Comparison of ENCODE assay signal across 18 mouse cellular contexts in genomic region chr3:16846785-16847520, GRCm38 (mm10).
DNase-seq lines count a peak whose midpoint lies in the region; ATAC-seq lines count a peak whose summit lies in the region.
"Had no signal": no experiment of that assay in that cellular context is flagged by ENCODE, and none has a peak within 500 bp of the region (broad histone marks: within the 10 kb centered on the region; RNA-seq: fewer than 3 reads in every experiment).

No protein-coding gene starts in this region.

- H3K9me3 ChIP-seq in liver, embryonic 12.5 days (replicated peaks), result no peaks in the 10 kb centered on the region
- H3K9me3 ChIP-seq in hindbrain, embryonic 15.5 days, result no peaks in the 10 kb centered on the region
- no peaks in the 10 kb centered on the region for H3K9me3 ChIP-seq in midbrain, embryonic 15.5 days
- H3K9me3 ChIP-seq: limb, embryonic 12.5 days; lung, embryonic 15.5 days; megakaryocyte, embryonic 14.5 days had no signal

- H3K27me3 ChIP-seq in liver, embryonic 12.5 days (replicated peaks), result no peaks in the 10 kb centered on the region
- H3K27me3 ChIP-seq in hindbrain, embryonic 15.5 days, result no peaks in the 10 kb centered on the region
- no peaks in the 10 kb centered on the region for H3K27me3 ChIP-seq in midbrain, embryonic 15.5 days (replicated peaks)
- H3K27me3 ChIP-seq: limb, embryonic 12.5 days; lung, embryonic 15.5 days; megakaryocyte, embryonic 14.5 days had no signal

- DNase-seq in liver, result peak; percentile 2
- peak; percentile 30 for DNase-seq in retina, postnatal 1 day
- no peak for DNase-seq in frontal cortex, postnatal 10 days (ENCODE audit: low spot score in 2 of 2)
- DNase-seq in kidney, postnatal 10 days, result no peak
- no peak for DNase-seq in urinary bladder, adult 2 months (ENCODE audit: low spot score)
- DNase-seq: adrenal gland, postnatal 10 days; cerebellum, postnatal 25 days; heart, adult 2 months; kidney, adult 11 months; kidney, postnatal 36 days; right cerebral cortex, postnatal 25 days; thymus, adult 2 months had no signal

- no peak overlapping the region for H3K4me3 ChIP-seq in liver, embryonic 12.5 days
- H3K4me3 ChIP-seq in hindbrain, embryonic 15.5 days, result no peak overlapping the region
- no peak overlapping the region for H3K4me3 ChIP-seq in midbrain, embryonic 15.5 days
- H3K4me3 ChIP-seq: heart, adult 2 months; limb, embryonic 12.5 days; lung, embryonic 15.5 days; megakaryocyte, embryonic 14.5 days had no signal

- 63% methylated on average over 4 of the region's 4 CpGs for WGBS in liver, embryonic 12.5 days (ENCODE audit: insufficient replicate concordance)
- 19% methylated on average over 4 of the region's 4 CpGs for WGBS in hindbrain, embryonic 15.5 days
- 21% methylated on average over 4 of the region's 4 CpGs for WGBS in midbrain, embryonic 15.5 days

- no peak for ATAC-seq in liver, embryonic 12.5 days
- 0 out of 2 replicates have a peak, but pooled peaks have one; percentile 42 for ATAC-seq in hindbrain, embryonic 15.5 days (ENCODE audit: low FRiP score, low read depth)
- peak; percentile 50; the same call in 1 of the 2 replicates for ATAC-seq in midbrain, embryonic 15.5 days (replicated peaks)

- no peak overlapping the region for H3K27ac ChIP-seq in liver, embryonic 12.5 days
- H3K27ac ChIP-seq in hindbrain, embryonic 15.5 days (replicated peaks), result peak overlapping the region; percentile 34; the same call in 1 of the 2 replicates
- H3K27ac ChIP-seq in midbrain, embryonic 15.5 days, result peak overlapping the region; percentile 58
- H3K27ac ChIP-seq: heart, adult 2 months; limb, embryonic 12.5 days; lung, embryonic 15.5 days had no signal

- no peaks in the 10 kb centered on the region for H3K4me1 ChIP-seq in liver, embryonic 12.5 days
- H3K4me1 ChIP-seq in hindbrain, embryonic 15.5 days (replicated peaks), result peaks cover 8% of the 10 kb centered on the region; the same call in 1 of the 2 replicates
- H3K4me1 ChIP-seq in midbrain, embryonic 15.5 days, result peaks cover 4% of the 10 kb centered on the region; the same call in 1 of the 2 replicates
- H3K4me1 ChIP-seq: limb, embryonic 12.5 days; lung, embryonic 15.5 days; megakaryocyte, embryonic 14.5 days had no signal

- H3K9ac ChIP-seq in liver, embryonic 12.5 days, result no peak overlapping the region
- no peak overlapping the region for H3K9ac ChIP-seq in hindbrain, embryonic 15.5 days
- H3K9ac ChIP-seq in midbrain, embryonic 15.5 days, result no peak overlapping the region
- H3K9ac ChIP-seq: limb, embryonic 12.5 days; lung, embryonic 15.5 days had no signal

- H3K4me2 ChIP-seq in liver, embryonic 12.5 days, result no peak overlapping the region
- H3K4me2 ChIP-seq in hindbrain, embryonic 15.5 days, result no peak overlapping the region
- H3K4me2 ChIP-seq in midbrain, embryonic 15.5 days, result no peak overlapping the region
- H3K4me2 ChIP-seq: limb, embryonic 12.5 days; lung, embryonic 15.5 days had no signal

- no peaks in the 10 kb centered on the region for H3K36me3 ChIP-seq in liver, embryonic 12.5 days
- no peaks in the 10 kb centered on the region for H3K36me3 ChIP-seq in hindbrain, embryonic 15.5 days
- no peaks in the 10 kb centered on the region for H3K36me3 ChIP-seq in midbrain, embryonic 15.5 days (replicated peaks)
- H3K36me3 ChIP-seq: limb, embryonic 12.5 days; lung, embryonic 15.5 days had no signal

Comparison
In these comparisons a context has a peak if more than half of its experiments do, and no peak if none do; other contexts are left out.
1. DNase-seq: peak in liver (single experiment) and retina, postnatal 1 day (single experiment); none in frontal cortex, postnatal 10 days (0 of 2), kidney, postnatal 10 days (single experiment) and urinary bladder, adult 2 months (single experiment).